Mouse (Mus musculus) stomach, embryonic 16.5 days (tissue): Measurements from ENCODE around the gene Nabp2. TPM values are rescaled to one million over a fixed set of nuclear protein-coding genes. Genes with fewer than 3 reads are reported as not detected.

Source experiments
- ATAC-seq: fragments of 200-750 bp; cut with Nextera tagmentation; 2 replicates; pipeline ENCODE4 v1.8.0; 2017; ENCODE audit warnings: moderate number of reproducible peaks, moderate TSS enrichment; ENCODE audit not compliant: insufficient read depth, low FRiP score
- H3K27ac ChIP-seq: fragments of 300-500 bp; sonication (generic); 2 replicates; pipeline ENCODE4 v1.5.1; 2014; ENCODE audit warnings: low read length
- H3K27me3 ChIP-seq: fragments of 300-500 bp; sonication (generic); 2 replicates; pipeline ENCODE4 v1.6.1; 2014; ENCODE audit warnings: low read length, control low read depth, mixed read lengths; ENCODE audit not compliant: control insufficient read depth, insufficient read depth
- H3K36me3 ChIP-seq: fragments of 300-500 bp; sonication (generic); 2 replicates; pipeline ENCODE4 v1.6.1; 2014; ENCODE audit warnings: low read length; ENCODE audit not compliant: control insufficient read depth, insufficient read depth
- H3K4me1 ChIP-seq: fragments of 300-500 bp; sonication (generic); 2 replicates; pipeline ENCODE4 v1.6.1; 2014; ENCODE audit warnings: low read length, control low read depth, mixed read lengths; ENCODE audit not compliant: control insufficient read depth, insufficient read depth
- H3K4me2 ChIP-seq: fragments of 300-500 bp; sonication (generic); 2 replicates; pipeline ENCODE4 v1.6.1; 2014; ENCODE audit warnings: low read depth, low read length, mixed read lengths
- H3K4me3 ChIP-seq: fragments of 300-500 bp; sonication (generic); replicated peaks from 2 replicates; pipeline ENCODE4 v1.5.1; 2014; ENCODE audit warnings: mild to moderate bottlenecking, low read length
- H3K9ac ChIP-seq: fragments of 300-500 bp; sonication (generic); 2 replicates; pipeline ENCODE4 v1.6.1; 2014; ENCODE audit warnings: low read length
- H3K9me3 ChIP-seq: fragments of 300-500 bp; sonication (generic); replicated peaks from 2 replicates; pipeline ENCODE4 v1.6.1; 2016; ENCODE audit warnings: low read length, control low read depth; ENCODE audit not compliant: control insufficient read depth
- WGBS: fragments of 180-500 bp; shearing (Covaris S2); extraction: QIAGEN DNeasy Blood & Tissue Kit; methylation state at CpG from one replicate; pipeline ENCODE4 v1.1.7; 2014; 5-methylcytosine and 5-hydroxymethylcytosine counted together
- polyA plus RNA-seq: library from polyadenylated mRNA; unstranded; fragments of >200 nt; fragmentation: Nextera tagmentation; extraction: Ambion mirVana; gene quantifications from 2 replicates; pipeline ENCODE4 v1.2.1, GENCODE M21; 2015

The Nabp2 gene
- polyA plus RNA-seq, 1 experiment from 2014 or later = 72.0 TPM

- Histone ChIP-seq H3K4me1 (no peaks in the 10 kb centered on the region), H3K27me3 (no peaks in the 10 kb centered on the region), H3K4me3 (no peak overlapping the region), H3K9me3 (no peaks in the 10 kb centered on the region), H3K36me3 (peaks cover 68% of the 10 kb centered on the region), H3K4me2 (no peak overlapping the region), H3K27ac (no peak overlapping the region), H3K9ac (no peak overlapping the region)
- 85% methylated on average over 7 of the region's 7 CpGs for WGBS
- no peak for ATAC-seq
These were observed 25.4 kb downstream of the Nabp2 start for GRCm38 (mm10) chr10:128385902-128386301.

- ATAC-seq = no peak
- H3K9ac ChIP-seq = no peak overlapping the region
- peaks cover 56% of the 10 kb centered on the region for H3K36me3 ChIP-seq
- no peaks in the 10 kb centered on the region for H3K27me3 ChIP-seq
- H3K4me1 ChIP-seq = peaks cover 13% of the 10 kb centered on the region
- 77% methylated on average over 8 of the region's 8 CpGs for WGBS
- no peak overlapping the region for H3K27ac ChIP-seq
- H3K4me3 ChIP-seq = no peak overlapping the region
- H3K4me2 ChIP-seq = no peak overlapping the region
- H3K9me3 ChIP-seq = no peaks in the 10 kb centered on the region
These were observed 28.8 kb downstream of the Nabp2 start for GRCm38 (mm10) chr10:128382482-128382881.

- Histone ChIP-seq H3K27me3 (no peaks in the 10 kb centered on the region), H3K4me1 (peaks cover 16% of the 10 kb centered on the region), H3K27ac (no peak overlapping the region), H3K9ac (no peak overlapping the region), H3K36me3 (peaks cover 38% of the 10 kb centered on the region), H3K4me3 (no peak overlapping the region), H3K4me2 (no peak overlapping the region), H3K9me3 (no peaks in the 10 kb centered on the region)
- ATAC-seq = no peak
- 88% methylated on average over 5 of the region's 5 CpGs for WGBS
These were observed 30.7 kb downstream of the Nabp2 start for GRCm38 (mm10) chr10:128380565-128380964.

GRCm38 (mm10) chr10:128379260-128379659 lies 32.0 kb downstream of the Nabp2 start:
- no peak overlapping the region for H3K4me3 ChIP-seq
- no peak for ATAC-seq
- peak overlapping the region; percentile 23; the same call in 1 of the 2 replicates for H3K9ac ChIP-seq
- peaks cover 16% of the 10 kb centered on the region for H3K4me1 ChIP-seq
- no peak overlapping the region for H3K27ac ChIP-seq
- no peak overlapping the region for H3K4me2 ChIP-seq
- WGBS = 95% methylated on average over 7 of the region's 7 CpGs
- H3K27me3 ChIP-seq = no peaks in the 10 kb centered on the region
- peaks cover 34% of the 10 kb centered on the region for H3K36me3 ChIP-seq
- H3K9me3 ChIP-seq = no peaks in the 10 kb centered on the region

GRCm38 (mm10) chr10:128378462-128378861 lies 32.8 kb downstream of the Nabp2 start:
- Histone ChIP-seq H3K27ac (no peak overlapping the region), H3K9me3 (no peaks in the 10 kb centered on the region), H3K9ac (peak overlapping the region; percentile 95), H3K4me2 (peak overlapping the region; percentile 90), H3K4me3 (peak overlapping the region; percentile 90), H3K4me1 (peaks cover 16% of the 10 kb centered on the region), H3K36me3 (peaks cover 26% of the 10 kb centered on the region), H3K27me3 (no peaks in the 10 kb centered on the region)
- no peak for ATAC-seq
- WGBS = 55% methylated on average over 3 of the region's 3 CpGs

- Histone ChIP-seq H3K9ac (peak overlapping the region; percentile 95), H3K4me3 (peak overlapping the region; percentile 90), H3K4me2 (peak overlapping the region; percentile 90), H3K27ac (peak overlapping the region; percentile 88), H3K27me3 (no peaks in the 10 kb centered on the region), H3K4me1 (peaks cover 16% of the 10 kb centered on the region), H3K36me3 (peaks cover 22% of the 10 kb centered on the region), H3K9me3 (no peaks in the 10 kb centered on the region)
- 49% methylated on average over 14 of the region's 14 CpGs for WGBS
- ATAC-seq = no peak
These were observed 33.3 kb downstream of the Nabp2 start for GRCm38 (mm10) chr10:128377940-128378448.

- peak overlapping the region; percentile 90 for H3K4me3 ChIP-seq
- H3K27ac ChIP-seq = peak overlapping the region; percentile 88
- peaks cover 16% of the 10 kb centered on the region for H3K4me1 ChIP-seq
- 0% methylated on average over 31 of the region's 47 CpGs for WGBS
- no peaks in the 10 kb centered on the region for H3K9me3 ChIP-seq
- H3K27me3 ChIP-seq = no peaks in the 10 kb centered on the region
- peaks cover 16% of the 10 kb centered on the region for H3K36me3 ChIP-seq
- ATAC-seq = peak; percentile 69
- peak overlapping the region; percentile 90 for H3K4me2 ChIP-seq
- peak overlapping the region; percentile 95 for H3K9ac ChIP-seq
These were observed 33.9 kb downstream of the Nabp2 start for GRCm38 (mm10) chr10:128377222-128377939.

- Histone ChIP-seq H3K9ac (peak within 1 kb of the TSS; percentile 95), H3K4me1 (peaks cover 16% of the 10 kb centered on the region), H3K27me3 (no peaks in the 10 kb centered on the region), H3K4me2 (peak within 1 kb of the TSS; percentile 90), H3K27ac (peak within 1 kb of the TSS; percentile 88), H3K4me3 (peak within 1 kb of the TSS; percentile 90), H3K9me3 (no peaks in the 10 kb centered on the region), H3K36me3 (peaks cover 14% of the 10 kb centered on the region)
- ATAC-seq = peak; percentile 94
- WGBS = under 1% methylated on average over 60 of the region's 73 CpGs
These were observed 34.7 kb downstream of the Nabp2 start, which contains the start of gene Ankrd52 for GRCm38 (mm10) chr10:128376455-128377211. TSS of gene Ankrd52 (plus strand) at chr10:128377115.

GRCm38 (mm10) chr10:128376099-128376454 lies 35.2 kb downstream of the Nabp2 start:
- Histone ChIP-seq H3K9me3 (no peaks in the 10 kb centered on the region), H3K36me3 (peaks cover 14% of the 10 kb centered on the region), H3K4me1 (peaks cover 16% of the 10 kb centered on the region), H3K4me3 (peak overlapping the region; percentile 90), H3K27me3 (no peaks in the 10 kb centered on the region), H3K4me2 (peak overlapping the region; percentile 63), H3K27ac (peak overlapping the region; percentile 88), H3K9ac (peak overlapping the region; percentile 95; the same call in 1 of the 2 replicates)
- WGBS = 42% methylated on average over 4 of the region's 4 CpGs
- no peak for ATAC-seq
